Mouse (Mus musculus) cerebellum, adult 11 months (tissue): ENCODE results near the gene Tm9sf1.

ENCODE experiments used
- DNase-seq: peaks from one replicate; pipeline ENCODE4 v3.0.0; 2022

Gene Tm9sf1

DNA sequence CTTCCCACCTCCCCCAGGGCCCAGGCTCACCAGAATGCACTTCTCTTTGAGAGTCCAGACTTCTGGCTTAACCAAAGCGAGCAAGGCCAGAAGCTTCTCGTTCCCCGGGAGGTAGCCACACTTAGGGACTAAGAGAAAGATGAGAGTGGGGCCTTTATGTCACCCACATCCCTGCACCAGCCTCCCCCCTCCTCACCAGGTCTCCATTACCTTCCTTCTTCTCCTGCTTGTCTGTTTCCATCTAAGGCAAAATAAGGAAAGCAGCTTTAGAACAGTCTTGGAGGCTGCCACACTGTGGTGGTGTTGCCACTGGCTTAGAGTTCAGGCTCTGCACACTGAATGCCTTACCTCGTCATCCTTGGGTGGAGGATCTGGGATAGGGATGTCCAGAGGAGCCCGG lies 54.3 kb downstream of the Tm9sf1 start:
- no peak for DNase-seq

DNA sequence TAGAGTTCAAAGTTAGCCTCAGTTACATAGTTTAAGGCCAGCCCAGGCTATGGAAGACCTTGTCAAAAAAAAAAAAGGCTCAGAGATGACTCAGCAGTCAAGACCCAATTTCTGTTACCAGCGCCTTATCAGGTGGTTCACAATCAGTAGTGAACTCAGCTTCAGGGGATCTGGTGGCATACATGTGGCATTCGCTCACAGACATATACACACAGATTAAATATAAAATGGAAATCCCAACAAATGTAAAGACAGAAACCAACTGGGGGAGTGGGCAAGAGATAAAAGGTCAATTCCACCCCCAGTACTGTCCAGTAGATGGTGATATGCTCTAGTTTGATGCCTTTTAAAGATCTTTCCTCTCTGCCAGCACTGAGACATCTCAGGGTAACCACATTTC lies 57.5 kb downstream of the Tm9sf1 start:
- no peak for DNase-seq
